Mouse (Mus musculus) heart, postnatal 0 days (tissue): ENCODE measurements around the gene Spdye4c. TPM values are rescaled to one million over a fixed set of nuclear protein-coding genes. Genes with fewer than 3 reads are reported as not detected.

ENCODE experiments used
- ATAC-seq: fragments of 200-750 bp; cut with Nextera tagmentation; 2 replicates; pipeline ENCODE4 v1.8.0; 2017; ENCODE audit warnings: low read depth, moderate number of reproducible peaks, moderate library complexity; ENCODE audit not compliant: insufficient read depth
- DNase-seq: peaks from one replicate; pipeline ENCODE4 v3.0.0-alpha.2; 2016; ENCODE audit warnings: low spot score
- H3K27ac ChIP-seq: fragments of 300-500 bp; sonication (generic); 2 replicates; pipeline ENCODE4 v1.5.1; 2014; ENCODE audit warnings: low read depth, mild to moderate bottlenecking
- H3K27me3 ChIP-seq: fragments of 300-500 bp; sonication (generic); 2 replicates; pipeline ENCODE4 v1.6.1; 2014; ENCODE audit warnings: low read length, mixed read lengths; ENCODE audit not compliant: control insufficient read depth, insufficient read depth
- H3K36me3 ChIP-seq: fragments of 300-500 bp; sonication (generic); replicated peaks from 2 replicates; pipeline ENCODE4 v1.6.1; 2014; ENCODE audit warnings: low read length, mixed read lengths; ENCODE audit not compliant: control insufficient read depth, insufficient read depth
- H3K4me1 ChIP-seq: fragments of 300-500 bp; sonication (generic); 2 replicates; pipeline ENCODE4 v1.6.1; 2014; ENCODE audit warnings: antibody characterized with exemption; ENCODE audit not compliant: control insufficient read depth, insufficient read depth
- H3K4me2 ChIP-seq: fragments of 300-500 bp; sonication (generic); 2 replicates; pipeline ENCODE4 v1.6.1; 2014; ENCODE audit warnings: low read depth, mild to moderate bottlenecking, low read length, moderate library complexity
- H3K4me3 ChIP-seq: fragments of 300-500 bp; sonication (generic); 2 replicates; pipeline ENCODE4 v1.5.1; 2014; ENCODE audit warnings: low read depth, low read length
- H3K9ac ChIP-seq: fragments of 300-500 bp; sonication (generic); replicated peaks from 2 replicates; pipeline ENCODE4 v1.6.1; 2014; ENCODE audit warnings: low read depth, low read length, mixed read lengths
- H3K9me3 ChIP-seq: fragments of 300-500 bp; sonication (generic); replicated peaks from 2 replicates; pipeline ENCODE4 v1.6.1; 2016; ENCODE audit warnings: low read length; ENCODE audit not compliant: control insufficient read depth
- CTCF ChIP-seq: IDR thresholded peaks from 2 replicates; pipeline ENCODE4 v1.5.1; 2016; ENCODE audit warnings: antibody characterized with exemption, control low read depth, low read depth
- EP300 ChIP-seq: IDR thresholded peaks from 2 replicates; pipeline ENCODE4 v1.6.1; 2016; ENCODE audit warnings: antibody characterized with exemption, low read depth
- WGBS: fragments of 180-500 bp; shearing (Covaris S2); extraction: QIAGEN DNeasy Blood & Tissue Kit; methylation state at CpG from one replicate; pipeline ENCODE4 v1.1.7; 2014; 5-methylcytosine and 5-hydroxymethylcytosine counted together
- polyA plus RNA-seq: library from polyadenylated mRNA; unstranded; fragments of >200 nt; fragmentation: Nextera tagmentation; extraction: Ambion mirVana; gene quantifications from 2 replicates; pipeline ENCODE4 v1.2.1, GENCODE M21; 2015
- total RNA-seq: library from RNA; depleted of rRNA; stranded (reverse); fragments of >200 nt; gene quantifications from 2 replicates; pipeline ENCODE4 v1.2.3, GENCODE M21; 2014; ENCODE audit warnings: low replicate concordance

The Spdye4c gene
- total and polyA plus RNA-seq, 2 experiments from 2014 or later: not detected

DNA sequence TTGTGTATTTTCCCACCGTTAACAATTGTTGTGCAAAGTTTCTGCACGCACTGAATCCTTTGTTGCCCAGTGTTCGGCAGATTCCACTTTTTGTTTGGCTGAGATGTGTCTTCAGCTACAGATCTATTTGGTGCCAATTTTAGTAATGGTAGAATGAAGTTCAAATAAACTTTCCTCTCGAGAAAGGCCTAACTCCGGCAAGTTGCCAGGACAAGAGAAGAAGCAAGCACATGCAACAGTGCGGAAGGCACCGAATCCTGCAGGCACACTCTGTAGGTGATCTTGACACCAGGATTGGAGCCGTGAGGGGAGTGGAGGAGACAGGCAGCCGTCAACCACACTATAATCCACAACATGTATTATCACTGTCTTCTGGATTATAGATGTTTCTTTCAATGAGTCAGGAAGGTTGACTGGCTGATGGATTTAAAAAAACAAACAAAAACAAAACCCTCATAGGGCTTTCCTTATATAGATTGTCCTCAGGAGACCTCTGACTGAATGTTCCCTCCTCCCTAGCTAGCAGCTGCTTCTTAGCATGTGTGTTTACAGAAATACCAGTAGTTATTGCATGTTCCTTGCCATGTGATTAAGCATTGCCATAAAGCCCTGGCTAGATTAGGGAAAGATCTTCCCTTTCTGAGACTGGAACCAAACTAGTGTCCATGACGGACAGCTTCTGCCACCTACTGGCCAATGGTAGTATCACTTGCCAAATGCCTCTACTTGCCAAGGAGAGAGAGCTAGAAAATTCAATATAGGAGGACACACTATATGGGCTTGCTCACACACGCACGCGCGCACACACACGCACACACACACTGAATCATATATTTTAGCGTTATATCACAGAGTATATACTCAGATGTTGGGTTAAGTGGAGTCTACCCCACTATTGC lies 18.0 kb upstream of the Spdye4c start:
- H3K4me1 ChIP-seq: no peaks in the 10 kb centered on the region
- 44% methylated on average over 16 of the region's 16 CpGs for WGBS
- no peaks in the 10 kb centered on the region for H3K36me3 ChIP-seq
- TF ChIP-seq EP300 (no peak), CTCF (peak; percentile 99)
- ATAC-seq: peak; percentile 66
- no peak overlapping the region for H3K4me2 ChIP-seq
- no peaks in the 10 kb centered on the region for H3K9me3 ChIP-seq
- no peak overlapping the region for H3K27ac ChIP-seq
- H3K27me3 ChIP-seq: no peaks in the 10 kb centered on the region
- H3K9ac ChIP-seq: no peak overlapping the region
- peak; percentile 65 for DNase-seq
- H3K4me3 ChIP-seq: no peak overlapping the region

- Histone ChIP-seq H3K27me3 (no peaks in the 10 kb centered on the region), H3K4me2 (no peak overlapping the region), H3K4me1 (no peaks in the 10 kb centered on the region), H3K36me3 (no peaks in the 10 kb centered on the region), H3K9me3 (no peaks in the 10 kb centered on the region), H3K27ac (no peak overlapping the region), H3K9ac (no peak overlapping the region), H3K4me3 (no peak overlapping the region)
- TF ChIP-seq EP300: no peak
- TF ChIP-seq CTCF: no peak
- WGBS: 82% methylated on average over 5 of the region's 5 CpGs
- ATAC-seq (no peak), DNase-seq (no peak)
Observed at GRCm38 (mm10) chr2:128582881-128583280, 8.1 kb upstream of the Spdye4c start.

DNA sequence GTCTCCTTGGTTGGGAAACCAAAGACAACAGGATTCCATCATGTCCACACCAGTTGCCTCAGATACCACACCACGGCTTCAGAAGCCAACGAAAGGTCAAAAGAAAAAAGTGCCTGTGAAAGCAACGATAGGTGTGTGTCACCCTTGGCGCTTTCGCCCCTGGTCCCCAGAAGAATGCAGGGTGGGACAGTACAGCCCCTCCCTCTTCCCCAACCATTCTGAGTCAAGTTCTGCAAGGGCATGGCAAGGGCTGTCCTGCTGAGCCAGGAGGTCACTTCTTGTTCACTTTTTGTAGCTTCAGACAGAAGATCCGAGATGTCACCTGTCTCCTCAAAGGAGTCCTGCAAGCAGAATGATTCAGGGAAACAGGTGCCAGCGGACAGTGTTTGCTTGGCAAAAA lies 1.3 kb downstream of the Spdye4c start:
- H3K4me1 ChIP-seq: no peaks in the 10 kb centered on the region
- DNase-seq: no peak
- 81% methylated on average over 7 of the region's 7 CpGs for WGBS
- no peaks in the 10 kb centered on the region for H3K9me3 ChIP-seq
- no peak overlapping the region for H3K4me2 ChIP-seq
- no peaks in the 10 kb centered on the region for H3K27me3 ChIP-seq
- TF ChIP-seq EP300 (no peak), CTCF (no peak)
- H3K4me3 ChIP-seq: no peak overlapping the region
- no peak overlapping the region for H3K9ac ChIP-seq
- no peaks in the 10 kb centered on the region for H3K36me3 ChIP-seq
- no peak overlapping the region for H3K27ac ChIP-seq
- ATAC-seq: no peak

DNA sequence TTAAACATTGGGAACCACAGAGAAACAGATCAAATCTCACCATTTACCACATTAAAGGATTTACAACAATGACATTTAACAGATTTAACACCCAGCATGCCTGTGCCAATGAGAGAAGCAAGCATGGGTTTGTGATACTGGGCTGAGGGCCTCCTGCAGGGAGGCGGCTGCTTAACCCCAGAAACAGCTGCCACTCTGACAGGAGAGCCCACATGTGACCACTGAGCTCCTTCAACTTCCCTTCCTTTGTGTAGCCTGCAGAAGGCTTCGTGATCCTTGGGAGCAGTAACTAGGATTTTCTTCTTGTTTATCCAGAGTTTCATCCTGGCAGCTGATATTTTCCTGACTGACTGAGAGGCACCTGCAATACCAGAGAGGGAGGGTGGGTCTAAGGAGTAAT lies 10.5 kb downstream of the Spdye4c start:
- ATAC-seq (no peak), DNase-seq (no peak)
- H3K36me3 ChIP-seq: no peaks in the 10 kb centered on the region
- H3K27me3 ChIP-seq: no peaks in the 10 kb centered on the region
- TF ChIP-seq EP300: no peak
- TF ChIP-seq CTCF: no peak
- no peak overlapping the region for H3K4me3 ChIP-seq
- H3K9ac ChIP-seq: no peak overlapping the region
- no peaks in the 10 kb centered on the region for H3K4me1 ChIP-seq
- H3K27ac ChIP-seq: no peak overlapping the region
- 38% methylated on average over 2 of the region's 2 CpGs for WGBS
- H3K4me2 ChIP-seq: no peak overlapping the region
- H3K9me3 ChIP-seq: peaks cover 6% of the 10 kb centered on the region; the same call in 1 of the 2 replicates

GRCm38 (mm10) chr2:128609286-128609685 lies 18.3 kb downstream of the Spdye4c start:
- no peak for TF ChIP-seq CTCF
- no peak for TF ChIP-seq EP300
- WGBS: 79% methylated on average over 5 of the region's 5 CpGs
- no peak for DNase-seq
- H3K27ac ChIP-seq: no peak overlapping the region
- H3K4me2 ChIP-seq: no peak overlapping the region
- H3K9me3 ChIP-seq: peaks cover 6% of the 10 kb centered on the region; the same call in 1 of the 2 replicates
- no peak for ATAC-seq
- no peak overlapping the region for H3K4me3 ChIP-seq
- H3K4me1 ChIP-seq: no peaks in the 10 kb centered on the region
- peaks cover 41% of the 10 kb centered on the region for H3K36me3 ChIP-seq
- H3K9ac ChIP-seq: no peak overlapping the region
- H3K27me3 ChIP-seq: no peaks in the 10 kb centered on the region
